Mouse (Mus musculus) small intestine, adult 2 months (tissue): ENCODE data around the gene Cbl. TPM values are rescaled to one million over a fixed set of nuclear protein-coding genes. Genes with fewer than 3 reads are reported as not detected.

Experiments
- H3K27ac ChIP-seq: fragments of 200-500 bp; 2 replicates; pipeline ENCODE4 v1.5.1; 2012; ENCODE audit warnings: low read depth, low read length, control low read depth, inconsistent platforms; ENCODE audit not compliant: insufficient read depth
- H3K27me3 ChIP-seq: fragments of 200-500 bp; 2 replicates; pipeline ENCODE4 v1.6.1; 2012; ENCODE audit warnings: mild to moderate bottlenecking, moderate library complexity, low read length, inconsistent platforms; ENCODE audit not compliant: control insufficient read depth, insufficient read depth
- H3K36me3 ChIP-seq: fragments of 200-500 bp; 2 replicates; pipeline ENCODE4 v1.6.1; 2012; ENCODE audit warnings: mild to moderate bottlenecking, low read length, control low read depth, inconsistent platforms; ENCODE audit not compliant: control insufficient read depth, insufficient read depth
- H3K4me1 ChIP-seq: fragments of 200-500 bp; 2 replicates; pipeline ENCODE4 v1.6.1; 2012; ENCODE audit warnings: low read length, inconsistent platforms, mixed read lengths; ENCODE audit not compliant: control insufficient read depth, insufficient read depth, insufficient read length
- H3K4me3 ChIP-seq: fragments of 200-500 bp; 2 replicates; pipeline ENCODE4 v1.5.1; 2012; ENCODE audit warnings: low read depth, mild to moderate bottlenecking, control low read depth, inconsistent platforms, low read length, moderate library complexity
- CTCF ChIP-seq: fragments of 200-500 bp; IDR thresholded peaks from 2 replicates; pipeline ENCODE4 v1.5.1; 2012; ENCODE audit warnings: low read depth, mild to moderate bottlenecking, control low read depth, inconsistent platforms, low read length, moderate library complexity, mixed read lengths; ENCODE audit not compliant: insufficient replicate concordance, insufficient read length; ENCODE audit errors: extremely low read depth
- POLR2A ChIP-seq: fragments of 200-500 bp; IDR thresholded peaks from 2 replicates; pipeline ENCODE4 v1.6.1; 2012; ENCODE audit warnings: low read depth, mild to moderate bottlenecking, control low read depth, inconsistent platforms, low read length, moderate library complexity
- WGBS: fragments of 180-500 bp; shearing (Covaris S2); methylation state at CpG from one replicate; pipeline ENCODE4 v1.1.7; 2018; 5-methylcytosine and 5-hydroxymethylcytosine counted together
- polyA plus RNA-seq: library from polyadenylated mRNA; depleted of rRNA; stranded (reverse); fragments of >200 nt; gene quantifications from 2 replicates; pipeline ENCODE4 v1.2.3, GENCODE M21; 2012

The Cbl gene
- polyA plus RNA-seq, 1 experiment = 6.9 TPM

GRCm38 (mm10) chr9:44266478-44267226, 32.8 kb upstream of the Cbl start:
- no peak overlapping the region for H3K4me3 ChIP-seq

GRCm38 (mm10) chr9:44261388-44261787, 27.5 kb upstream of the Cbl start:
- no peak overlapping the region for H3K27ac ChIP-seq
- no peak overlapping the region for H3K4me3 ChIP-seq
- WGBS = 69% methylated on average over 14 of the region's 14 CpGs
- H3K36me3 ChIP-seq = peaks cover 7% of the 10 kb centered on the region; the same call in 1 of the 2 replicates
- H3K4me1 ChIP-seq = no peaks in the 10 kb centered on the region
- no peaks in the 10 kb centered on the region for H3K27me3 ChIP-seq
- no peak for TF ChIP-seq POLR2A
- TF ChIP-seq CTCF = no peak

More at GRCm38 (mm10) chr9:44266478-44267226, 32.8 kb upstream of the Cbl start:
- 83% methylated on average over 8 of the region's 8 CpGs for WGBS
- no peak overlapping the region for H3K27ac ChIP-seq
- H3K36me3 ChIP-seq = peaks cover 5% of the 10 kb centered on the region; the same call in 1 of the 2 replicates
- no peak for TF ChIP-seq CTCF
- TF ChIP-seq POLR2A = no peak
- H3K4me1 ChIP-seq = peaks cover 2% of the 10 kb centered on the region; the same call in 1 of the 2 replicates
- no peaks in the 10 kb centered on the region for H3K27me3 ChIP-seq

GRCm38 (mm10) chr9:44259014-44259413, 25.2 kb upstream of the Cbl start:
- Histone ChIP-seq H3K4me1 (no peaks in the 10 kb centered on the region), H3K27me3 (no peaks in the 10 kb centered on the region), H3K27ac (no peak overlapping the region), H3K36me3 (peaks cover 6% of the 10 kb centered on the region; the same call in 1 of the 2 replicates), H3K4me3 (no peak overlapping the region)
- no peak for TF ChIP-seq CTCF
- TF ChIP-seq POLR2A = no peak
- 84% methylated on average over 10 of the region's 10 CpGs for WGBS

- Histone ChIP-seq H3K27me3 (no peaks in the 10 kb centered on the region), H3K27ac (no peak overlapping the region), H3K4me1 (peaks cover 3% of the 10 kb centered on the region; the same call in 1 of the 2 replicates), H3K36me3 (peaks cover 2% of the 10 kb centered on the region; the same call in 1 of the 2 replicates), H3K4me3 (no peak overlapping the region)
- 70% methylated on average over 8 of the region's 8 CpGs for WGBS
- TF ChIP-seq CTCF = no peak
- TF ChIP-seq POLR2A = no peak
Observed at GRCm38 (mm10) chr9:44256213-44256612, 22.4 kb upstream of the Cbl start.

GRCm38 (mm10) chr9:44255136-44255521, 21.3 kb upstream of the Cbl start:
- no peak for TF ChIP-seq POLR2A
- no peak for TF ChIP-seq CTCF

GRCm38 (mm10) chr9:44254508-44255135, 20.8 kb upstream of the Cbl start:
- peaks cover 13% of the 10 kb centered on the region for H3K4me1 ChIP-seq
- WGBS = 50% methylated on average over 5 of the region's 5 CpGs
- H3K36me3 ChIP-seq = peaks cover 4% of the 10 kb centered on the region; the same call in 1 of the 2 replicates
- no peak overlapping the region for H3K4me3 ChIP-seq
- no peaks in the 10 kb centered on the region for H3K27me3 ChIP-seq
- no peak overlapping the region for H3K27ac ChIP-seq
- TF ChIP-seq CTCF (no peak), POLR2A (no peak)

More at GRCm38 (mm10) chr9:44255136-44255521, 21.3 kb upstream of the Cbl start:
- H3K36me3 ChIP-seq = peaks cover 3% of the 10 kb centered on the region; the same call in 1 of the 2 replicates
- H3K27me3 ChIP-seq = no peaks in the 10 kb centered on the region
- no peak overlapping the region for H3K4me3 ChIP-seq
- H3K27ac ChIP-seq = no peak overlapping the region
- peaks cover 8% of the 10 kb centered on the region for H3K4me1 ChIP-seq
- 82% methylated on average over 6 of the region's 6 CpGs for WGBS

GRCm38 (mm10) chr9:44253441-44253840, 19.6 kb upstream of the Cbl start:
- TF ChIP-seq CTCF = no peak
- TF ChIP-seq POLR2A = no peak
- 92% methylated on average over 6 of the region's 6 CpGs for WGBS
- no peak overlapping the region for H3K4me3 ChIP-seq
- peaks cover 15% of the 10 kb centered on the region for H3K4me1 ChIP-seq
- H3K36me3 ChIP-seq = peaks cover 12% of the 10 kb centered on the region; the same call in 1 of the 2 replicates
- no peak overlapping the region for H3K27ac ChIP-seq
- no peaks in the 10 kb centered on the region for H3K27me3 ChIP-seq
